Mouse (Mus musculus) myocyte (in vitro differentiated cells): ENCODE data around the gene AC134908.4.

ENCODE experiments used
- MAX ChIP-seq: IDR thresholded peaks from one replicate; pipeline ENCODE4 v1.6.1; 2011; ENCODE audit warnings: low read depth, mild to moderate bottlenecking, control low read depth
- SRF ChIP-seq: IDR thresholded peaks from one replicate; pipeline ENCODE4 v1.6.1; 2011; ENCODE audit warnings: low read depth; ENCODE audit not compliant: control insufficient read depth, insufficient read length

GRCm38 (mm10) chr17:25829558-25830017 lies 34.1 kb upstream of the AC134908.4 start:
- TF ChIP-seq SRF: no peak
- no peak for TF ChIP-seq MAX
